Mouse (Mus musculus): ENCODE results near the gene Ptprg.

- TF ChIP-seq CTCF (conservative IDR thresholded peaks at IDR 0.05; ENCODE audit: low read length), result no peak
- no peak for TF ChIP-seq NANOG (IDR thresholded peaks at IDR 0.05; ENCODE audit: borderline replicate concordance, low read length)
- TF ChIP-seq POU5F1 (IDR thresholded peaks at IDR 0.05; ENCODE audit: borderline replicate concordance, low read length), result no peak
These were observed 339.3 kb downstream of the Ptprg start for GRCm38 (mm10) chr14:11892621-11893020.

Data from E14TG2a.4 (cell line).